Mouse (Mus musculus): ENCODE measurements around the gene Gpt2. TPM values are rescaled to one million over a fixed set of nuclear protein-coding genes. Genes with fewer than 3 reads are reported as not detected.

The Gpt2 gene
- polyA plus RNA-seq, 1 experiment from 2014 or later: 32.7 TPM

DNA sequence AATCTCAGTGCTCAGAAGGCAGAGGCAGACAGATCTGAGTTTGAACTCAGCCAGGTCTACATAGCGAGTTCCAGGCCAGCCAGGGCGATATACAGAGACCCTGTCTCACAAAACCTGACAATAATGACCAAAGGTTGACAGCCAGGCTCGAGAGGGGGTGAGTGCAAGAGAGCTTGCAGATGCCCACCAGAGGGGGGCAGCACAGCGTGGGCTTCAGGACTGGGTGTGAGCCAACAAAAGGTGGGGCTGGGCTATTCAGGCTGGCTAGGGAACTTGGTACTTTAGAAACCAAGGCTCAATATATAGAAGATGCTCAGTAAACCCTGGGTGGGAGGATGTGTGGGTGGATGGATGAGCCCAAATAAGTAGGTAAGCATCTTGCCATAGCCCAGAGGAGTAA is 16.3 kb downstream of the Gpt2 start:
- no peak for DNase-seq (ENCODE audit: low spot score)
- Histone ChIP-seq H3K9me3 (ENCODE audit: control insufficient read depth, low read length) (no peaks in the 10 kb centered on the region), H3K4me1 (replicated peaks; ENCODE audit: control insufficient read depth, insufficient read depth) (no peaks in the 10 kb centered on the region), H3K27ac (replicated peaks) (no peak overlapping the region), H3K4me3 (ENCODE audit: low read depth, low read length) (no peak overlapping the region), H3K4me2 (replicated peaks; ENCODE audit: low read depth) (no peak overlapping the region), H3K27me3 (ENCODE audit: control insufficient read depth, insufficient read depth, low read length) (no peaks in the 10 kb centered on the region), H3K9ac (ENCODE audit: low read length) (no peak overlapping the region), H3K36me3 (ENCODE audit: control insufficient read depth, insufficient read depth, low read length) (peaks cover 3% of the 10 kb centered on the region)
- TF ChIP-seq EP300 (optimal IDR thresholded peaks at IDR 0.05) (no peak), CTCF (IDR thresholded peaks at IDR 0.05; ENCODE audit: low read depth) (peak; percentile 48)
- 76% methylated on average over 4 of the region's 4 CpGs for WGBS
- no peak for ATAC-seq (ENCODE audit: low FRiP score, low TSS enrichment)

DNA sequence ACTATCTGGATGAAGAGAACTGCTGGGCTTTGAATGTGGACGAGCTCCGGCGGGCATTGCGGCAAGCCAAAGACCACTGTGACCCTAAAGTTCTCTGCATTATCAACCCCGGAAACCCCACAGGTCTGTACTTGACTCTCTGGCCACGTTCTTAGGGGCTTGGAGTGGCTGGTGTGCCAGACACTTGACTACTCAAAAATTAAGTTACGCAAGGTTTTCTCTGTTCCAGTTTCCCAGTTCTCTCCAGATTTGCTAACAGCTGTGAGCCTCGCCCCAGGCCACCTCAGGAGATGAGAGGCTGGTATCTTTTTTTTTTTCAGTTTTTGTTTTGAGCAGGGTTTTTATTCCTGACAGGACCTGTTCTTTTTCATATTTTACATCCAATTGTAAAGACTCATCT is 19.9 kb downstream of the Gpt2 start:
- no peaks in the 10 kb centered on the region for H3K4me1 ChIP-seq (replicated peaks; ENCODE audit: control insufficient read depth, insufficient read depth)
- TF ChIP-seq CTCF (IDR thresholded peaks at IDR 0.05; ENCODE audit: low read depth) (no peak), EP300 (optimal IDR thresholded peaks at IDR 0.05) (no peak)
- no peak overlapping the region for H3K4me2 ChIP-seq (replicated peaks; ENCODE audit: low read depth)
- H3K27ac ChIP-seq (replicated peaks): no peak overlapping the region
- H3K4me3 ChIP-seq (ENCODE audit: low read depth, low read length): no peak overlapping the region
- peaks cover 5% of the 10 kb centered on the region for H3K36me3 ChIP-seq (ENCODE audit: control insufficient read depth, insufficient read depth, low read length)
- no peaks in the 10 kb centered on the region for H3K9me3 ChIP-seq (ENCODE audit: control insufficient read depth, low read length)
- no peak for ATAC-seq (ENCODE audit: low FRiP score, low TSS enrichment)
- no peak for DNase-seq (ENCODE audit: low spot score)
- H3K9ac ChIP-seq (ENCODE audit: low read length): no peak overlapping the region
- no peaks in the 10 kb centered on the region for H3K27me3 ChIP-seq (ENCODE audit: control insufficient read depth, insufficient read depth, low read length)
- WGBS: 86% methylated on average over 8 of the region's 8 CpGs

DNA sequence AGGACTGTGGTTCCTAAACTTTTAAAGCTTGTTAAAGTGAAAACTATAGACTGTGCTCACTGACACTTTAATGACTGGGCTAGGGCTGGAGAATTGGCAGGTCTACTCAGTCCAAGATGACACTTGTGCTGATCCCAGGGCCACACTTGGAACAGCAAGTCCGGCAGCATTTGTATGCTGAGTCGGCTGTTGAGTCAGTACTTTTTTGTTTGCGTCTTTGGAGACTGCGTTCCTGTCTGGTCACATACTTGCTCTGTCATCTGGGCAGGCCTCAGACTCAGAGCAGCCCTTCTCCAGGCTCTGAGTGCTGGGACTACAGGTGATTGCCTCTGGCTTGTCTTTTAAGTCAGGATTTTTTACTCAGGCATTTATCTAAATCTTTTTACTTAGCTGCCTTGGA is 20.9 kb downstream of the Gpt2 start:
- H3K4me3 ChIP-seq (ENCODE audit: low read depth, low read length): no peak overlapping the region
- ATAC-seq (ENCODE audit: low FRiP score, low TSS enrichment): no peak

DNA sequence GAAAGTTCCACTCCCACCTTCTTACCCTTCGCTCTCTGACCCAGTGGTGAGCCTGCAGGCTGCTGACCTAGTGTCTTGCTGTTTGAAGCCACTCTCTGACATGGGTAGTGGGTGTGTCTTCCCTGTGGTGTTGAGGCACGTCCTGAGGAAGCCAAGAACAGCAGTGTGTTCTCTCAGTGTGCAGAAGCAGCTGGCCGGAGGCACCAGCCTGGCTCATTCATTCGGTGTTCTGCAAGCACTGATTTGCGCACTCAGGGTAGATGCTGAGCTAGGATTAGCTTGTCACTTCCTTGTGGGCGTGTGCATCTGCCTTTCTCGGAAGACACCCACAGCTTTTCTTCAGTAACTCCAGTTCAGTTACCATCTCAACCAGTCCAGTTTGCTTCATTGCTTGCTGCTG is 23.0 kb downstream of the Gpt2 start:
- ATAC-seq (ENCODE audit: low FRiP score, low TSS enrichment): peak; percentile 55; the same call in 1 of the 2 replicates
- H3K4me2 ChIP-seq (replicated peaks; ENCODE audit: low read depth): no peak overlapping the region
- no peak for DNase-seq (ENCODE audit: low spot score)
- peaks cover 8% of the 10 kb centered on the region for H3K36me3 ChIP-seq (ENCODE audit: control insufficient read depth, insufficient read depth, low read length)
- no peaks in the 10 kb centered on the region for H3K9me3 ChIP-seq (ENCODE audit: control insufficient read depth, low read length)
- no peak overlapping the region for H3K9ac ChIP-seq (ENCODE audit: low read length)
- no peaks in the 10 kb centered on the region for H3K27me3 ChIP-seq (ENCODE audit: control insufficient read depth, insufficient read depth, low read length)
- H3K4me1 ChIP-seq (replicated peaks; ENCODE audit: control insufficient read depth, insufficient read depth): no peaks in the 10 kb centered on the region
- H3K4me3 ChIP-seq (ENCODE audit: low read depth, low read length): no peak overlapping the region
- TF ChIP-seq EP300 (optimal IDR thresholded peaks at IDR 0.05) (no peak), CTCF (IDR thresholded peaks at IDR 0.05; ENCODE audit: low read depth) (no peak)
- WGBS: 52% methylated on average over 7 of the region's 7 CpGs
- H3K27ac ChIP-seq (replicated peaks): no peak overlapping the region

More for the DNA sequence above, 20.9 kb downstream of the Gpt2 start:
- no peak for DNase-seq (ENCODE audit: low spot score)
- Histone ChIP-seq H3K4me1 (replicated peaks; ENCODE audit: control insufficient read depth, insufficient read depth) (no peaks in the 10 kb centered on the region), H3K27ac (replicated peaks) (0 out of 2 replicates have a peak overlapping the region, but pooled peaks have one; percentile 35), H3K4me2 (replicated peaks; ENCODE audit: low read depth) (no peak overlapping the region), H3K36me3 (ENCODE audit: control insufficient read depth, insufficient read depth, low read length) (peaks cover 5% of the 10 kb centered on the region), H3K27me3 (ENCODE audit: control insufficient read depth, insufficient read depth, low read length) (no peaks in the 10 kb centered on the region), H3K9me3 (ENCODE audit: control insufficient read depth, low read length) (no peaks in the 10 kb centered on the region), H3K9ac (ENCODE audit: low read length) (no peak overlapping the region)
- TF ChIP-seq EP300 (optimal IDR thresholded peaks at IDR 0.05) (no peak), CTCF (IDR thresholded peaks at IDR 0.05; ENCODE audit: low read depth) (no peak)
- 76% methylated on average over 4 of the region's 4 CpGs for WGBS

DNA sequence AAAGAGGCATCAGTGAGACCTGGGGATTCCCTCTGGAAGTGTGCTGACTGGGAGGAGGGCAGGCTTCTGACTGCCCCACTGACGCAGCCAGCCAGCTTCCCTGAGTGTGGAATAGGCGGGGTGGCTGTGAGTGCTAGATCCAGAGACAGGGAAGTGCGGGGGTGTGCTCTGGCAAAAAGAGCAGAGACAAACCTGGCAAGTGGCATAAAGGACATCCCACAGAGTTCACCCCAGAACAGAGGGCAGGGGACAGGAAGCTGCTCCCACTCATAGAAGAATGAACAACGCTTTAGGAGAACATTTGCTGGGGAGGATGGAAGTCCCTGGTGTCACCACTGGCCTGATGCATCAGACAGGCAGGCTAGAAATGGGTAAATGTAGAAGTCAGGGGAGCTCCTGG is 25.0 kb downstream of the Gpt2 start:
- Histone ChIP-seq H3K4me2 (replicated peaks; ENCODE audit: low read depth) (no peak overlapping the region), H3K27me3 (ENCODE audit: control insufficient read depth, insufficient read depth, low read length) (no peaks in the 10 kb centered on the region), H3K4me3 (ENCODE audit: low read depth, low read length) (no peak overlapping the region), H3K36me3 (ENCODE audit: control insufficient read depth, insufficient read depth, low read length) (peaks cover 10% of the 10 kb centered on the region), H3K9ac (ENCODE audit: low read length) (no peak overlapping the region), H3K27ac (replicated peaks) (no peak overlapping the region), H3K9me3 (ENCODE audit: control insufficient read depth, low read length) (no peaks in the 10 kb centered on the region), H3K4me1 (replicated peaks; ENCODE audit: control insufficient read depth, insufficient read depth) (no peaks in the 10 kb centered on the region)
- ATAC-seq (ENCODE audit: low FRiP score, low TSS enrichment) (no peak), DNase-seq (ENCODE audit: low spot score) (no peak)
- TF ChIP-seq EP300 (optimal IDR thresholded peaks at IDR 0.05): no peak
- TF ChIP-seq CTCF (IDR thresholded peaks at IDR 0.05; ENCODE audit: low read depth): no peak
- WGBS: 74% methylated on average over 4 of the region's 4 CpGs

DNA sequence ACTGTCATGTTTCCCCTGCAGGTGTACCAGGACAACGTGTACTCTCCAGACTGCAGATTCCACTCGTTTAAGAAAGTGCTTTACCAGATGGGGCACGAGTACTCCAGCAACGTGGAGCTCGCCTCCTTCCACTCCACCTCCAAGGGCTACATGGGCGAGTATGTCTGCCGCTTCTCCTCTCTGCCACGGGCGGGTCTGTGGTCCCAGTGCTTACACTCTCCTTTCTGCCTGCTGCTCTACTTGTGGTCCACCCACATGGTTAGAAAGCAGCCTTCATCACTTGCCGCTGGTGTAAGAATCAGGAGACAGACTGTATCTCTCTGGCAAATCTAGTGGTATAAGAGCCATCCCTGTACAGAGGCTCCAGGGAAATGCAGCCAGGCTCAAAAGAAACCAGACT is 25.6 kb downstream of the Gpt2 start:
- no peak overlapping the region for H3K4me3 ChIP-seq (ENCODE audit: low read depth, low read length)
- H3K36me3 ChIP-seq (ENCODE audit: control insufficient read depth, insufficient read depth, low read length): peaks cover 11% of the 10 kb centered on the region; the same call in 1 of the 2 replicates
- H3K27me3 ChIP-seq (ENCODE audit: control insufficient read depth, insufficient read depth, low read length): no peaks in the 10 kb centered on the region
- H3K27ac ChIP-seq (replicated peaks): no peak overlapping the region
- H3K9ac ChIP-seq (ENCODE audit: low read length): no peak overlapping the region
- whole genome bisulfite sequencing: 95% methylated on average over 10 of the region's 10 CpGs
- no peak for DNase-seq (ENCODE audit: low spot score)
- no peaks in the 10 kb centered on the region for H3K4me1 ChIP-seq (replicated peaks; ENCODE audit: control insufficient read depth, insufficient read depth)
- H3K4me2 ChIP-seq (replicated peaks; ENCODE audit: low read depth): no peak overlapping the region
- no peak for ATAC-seq (ENCODE audit: low FRiP score, low TSS enrichment)
- H3K9me3 ChIP-seq (ENCODE audit: control insufficient read depth, low read length): no peaks in the 10 kb centered on the region
- TF ChIP-seq CTCF (IDR thresholded peaks at IDR 0.05; ENCODE audit: low read depth): no peak
- no peak for TF ChIP-seq EP300 (optimal IDR thresholded peaks at IDR 0.05)
